Mouse (Mus musculus): ENCODE measurements around the gene Gm21887. TPM values are rescaled to one million over a fixed set of nuclear protein-coding genes. Genes with fewer than 3 reads are reported as not detected.

Gm21887 gene
- polyA plus RNA-seq (2012; rRNA removed; ENCODE audit: low replicate concordance), result 100 and 450 TPM in 2 replicates

DNA sequence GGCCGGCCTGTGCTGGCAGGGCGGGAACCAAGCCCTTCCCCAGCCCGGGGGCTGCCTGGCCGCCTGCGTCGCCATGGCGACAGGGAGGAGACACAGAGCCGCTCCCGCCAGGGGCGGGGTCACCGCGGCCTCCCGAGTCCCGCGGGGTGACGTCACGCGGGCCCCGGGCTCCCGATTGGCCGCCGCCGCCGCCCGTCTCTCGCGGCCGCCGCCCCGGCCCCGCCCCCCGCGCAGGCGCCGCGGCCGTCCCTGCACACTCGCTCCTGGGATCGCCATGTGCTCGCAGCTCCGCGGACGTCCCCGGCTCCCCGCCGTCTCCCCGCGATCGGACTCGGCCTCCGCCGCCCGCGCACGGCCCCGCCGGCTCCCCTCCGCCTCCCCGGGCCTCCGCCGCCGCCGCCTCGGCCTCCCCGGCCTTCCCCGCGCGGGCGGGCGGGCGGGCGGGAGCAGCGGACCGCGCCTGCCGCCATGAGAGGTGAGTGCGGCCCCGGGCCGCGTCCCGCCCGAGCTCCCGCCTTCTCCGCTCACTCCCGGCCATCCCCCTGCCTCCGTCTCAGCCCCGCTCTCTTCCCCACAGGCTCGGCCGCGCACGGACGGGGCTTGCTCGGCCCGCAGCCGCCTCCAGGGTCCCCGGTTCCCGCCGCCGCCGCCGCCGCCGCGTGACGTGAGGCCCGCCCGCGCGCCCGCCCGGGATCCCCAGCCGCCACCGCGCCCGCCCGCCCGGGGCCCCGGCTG is at the start of gene Gm21887:
Gene Gm21887, plus strand, starts transcription at position 644 of the 735 bp plus-strand sequence.

Other genes starting within 250 kb of the Gm21887 start
- gene 4933400A11Rik, start 230.0 kb upstream of the Gm21887 start, polyA plus RNA-seq (2012; rRNA removed; ENCODE audit: low replicate concordance), result not detected in 2 replicates